Mouse (Mus musculus) forebrain, embryonic 16.5 days (tissue): ENCODE results near the gene Csde1. TPM values are rescaled to one million over a fixed set of nuclear protein-coding genes. Genes with fewer than 3 reads are reported as not detected.

Experiments used
- ATAC-seq: fragments of 200-750 bp; cut with Nextera tagmentation; 2 replicates; pipeline ENCODE4 v1.8.0; 2017; ENCODE audit warnings: mild to moderate bottlenecking, moderate library complexity
- H3K27ac ChIP-seq: fragments of 300-500 bp; sonication (generic); 2 replicates; pipeline ENCODE4 v1.5.1; 2014; ENCODE audit warnings: low read length, control low read depth
- H3K27me3 ChIP-seq: fragments of 300-500 bp; sonication (generic); replicated peaks from 2 replicates; pipeline ENCODE4 v1.6.1; 2014; ENCODE audit warnings: low read length; ENCODE audit not compliant: control insufficient read depth, insufficient read depth
- H3K36me3 ChIP-seq: fragments of 300-500 bp; sonication (generic); 2 replicates; pipeline ENCODE4 v1.6.1; 2014; ENCODE audit not compliant: control insufficient read depth, insufficient read depth
- H3K4me1 ChIP-seq: fragments of 300-500 bp; sonication (generic); replicated peaks from 2 replicates; pipeline ENCODE4 v1.6.1; 2014; ENCODE audit warnings: low read length; ENCODE audit not compliant: control insufficient read depth, insufficient read depth
- H3K4me2 ChIP-seq: fragments of 300-500 bp; sonication (generic); 2 replicates; pipeline ENCODE4 v1.6.1; 2014; ENCODE audit warnings: mild to moderate bottlenecking, low read length, control low read depth
- H3K4me3 ChIP-seq: fragments of 300-500 bp; sonication (generic); replicated peaks from 2 replicates; pipeline ENCODE4 v1.5.1; 2014; ENCODE audit warnings: mild to moderate bottlenecking, low read length, control low read depth
- H3K9ac ChIP-seq: fragments of 300-500 bp; sonication (generic); replicated peaks from 2 replicates; pipeline ENCODE4 v1.6.1; 2014; ENCODE audit warnings: low read depth, low read length, control low read depth
- H3K9me3 ChIP-seq: fragments of 300-500 bp; sonication (generic); 2 replicates; pipeline ENCODE4 v1.6.1; 2016; ENCODE audit warnings: low read length; ENCODE audit not compliant: control insufficient read depth
- WGBS: fragments of 180-500 bp; shearing (Covaris S2); extraction: QIAGEN DNeasy Blood & Tissue Kit; methylation state at CpG from one replicate; pipeline ENCODE4 v1.1.7; 2014; 5-methylcytosine and 5-hydroxymethylcytosine counted together
- polyA plus RNA-seq: library from polyadenylated mRNA; unstranded; fragments of >200 nt; fragmentation: Nextera tagmentation; extraction: Ambion mirVana; gene quantifications from 2 replicates; pipeline ENCODE4 v1.2.1, GENCODE M21; 2015

The Csde1 gene
- polyA plus RNA-seq = 465 and 523 TPM in 2 replicates

GRCm38 (mm10) chr3:103020249-103020942, at the start of gene Csde1:
Gene Csde1, plus strand, starts transcription at chr3:103020426.
- Histone ChIP-seq H3K4me2 (peak within 1 kb of the TSS; percentile 63), H3K4me1 (peaks cover 9% of the 10 kb centered on the region), H3K9me3 (no peaks in the 10 kb centered on the region), H3K27ac (peak within 1 kb of the TSS; percentile 97), H3K36me3 (no peaks in the 10 kb centered on the region), H3K4me3 (peak within 1 kb of the TSS; percentile 87), H3K9ac (peak within 1 kb of the TSS; percentile 98), H3K27me3 (no peaks in the 10 kb centered on the region)
- peak; percentile 93 for ATAC-seq
- under 1% methylated on average over 55 of the region's 55 CpGs for WGBS

GRCm38 (mm10) chr3:102970508-102970907, 49.7 kb upstream of the Csde1 start:
- 80% methylated on average over 3 of the region's 3 CpGs for WGBS
- Histone ChIP-seq H3K9ac (no peak overlapping the region), H3K4me1 (no peaks in the 10 kb centered on the region), H3K4me2 (no peak overlapping the region), H3K36me3 (no peaks in the 10 kb centered on the region), H3K27me3 (no peaks in the 10 kb centered on the region), H3K4me3 (no peak overlapping the region), H3K27ac (no peak overlapping the region), H3K9me3 (no peaks in the 10 kb centered on the region)
- ATAC-seq = no peak

GRCm38 (mm10) chr3:102976906-102977305, 43.3 kb upstream of the Csde1 start:
- no peak overlapping the region for H3K4me3 ChIP-seq
- no peaks in the 10 kb centered on the region for H3K9me3 ChIP-seq
- H3K9ac ChIP-seq = no peak overlapping the region
- WGBS = 80% methylated on average over 4 of the region's 4 CpGs
- H3K27ac ChIP-seq = no peak overlapping the region
- H3K4me1 ChIP-seq = peaks cover 7% of the 10 kb centered on the region
- no peaks in the 10 kb centered on the region for H3K36me3 ChIP-seq
- no peak for ATAC-seq
- H3K27me3 ChIP-seq = no peaks in the 10 kb centered on the region
- no peak overlapping the region for H3K4me2 ChIP-seq

GRCm38 (mm10) chr3:102979550-102980348, 40.5 kb upstream of the Csde1 start:
- Histone ChIP-seq H3K4me1 (peaks cover 7% of the 10 kb centered on the region), H3K9ac (peak overlapping the region; percentile 47), H3K9me3 (no peaks in the 10 kb centered on the region), H3K4me2 (peak overlapping the region; percentile 46), H3K36me3 (no peaks in the 10 kb centered on the region), H3K27ac (peak overlapping the region; percentile 78), H3K27me3 (no peaks in the 10 kb centered on the region), H3K4me3 (peak overlapping the region; percentile 12)
- 6% methylated on average over 10 of the region's 10 CpGs for WGBS
- peak; percentile 100 for ATAC-seq

GRCm38 (mm10) chr3:102980349-102980736, 39.9 kb upstream of the Csde1 start:
- ATAC-seq = peak; percentile 43; the same call in 1 of the 2 replicates
- 16% methylated on average over 3 of the region's 3 CpGs for WGBS
- Histone ChIP-seq H3K4me3 (peak overlapping the region; percentile 12), H3K9me3 (no peaks in the 10 kb centered on the region), H3K4me1 (peaks cover 7% of the 10 kb centered on the region), H3K27ac (peak overlapping the region; percentile 78), H3K4me2 (peak overlapping the region; percentile 46), H3K36me3 (no peaks in the 10 kb centered on the region), H3K9ac (peak overlapping the region; percentile 47), H3K27me3 (no peaks in the 10 kb centered on the region)

GRCm38 (mm10) chr3:102991041-102991440, 29.2 kb upstream of the Csde1 start:
- Histone ChIP-seq H3K27me3 (no peaks in the 10 kb centered on the region), H3K27ac (no peak overlapping the region), H3K9ac (no peak overlapping the region), H3K4me1 (peaks cover 6% of the 10 kb centered on the region), H3K36me3 (no peaks in the 10 kb centered on the region), H3K4me2 (no peak overlapping the region), H3K9me3 (no peaks in the 10 kb centered on the region), H3K4me3 (no peak overlapping the region)
- 73% methylated on average over 8 of the region's 8 CpGs for WGBS
- no peak for ATAC-seq

- Histone ChIP-seq H3K27me3 (no peaks in the 10 kb centered on the region), H3K9ac (no peak overlapping the region), H3K36me3 (no peaks in the 10 kb centered on the region), H3K27ac (no peak overlapping the region), H3K4me2 (no peak overlapping the region), H3K4me3 (no peak overlapping the region), H3K4me1 (peaks cover 13% of the 10 kb centered on the region), H3K9me3 (no peaks in the 10 kb centered on the region)
- no peak for ATAC-seq
- WGBS = 38% methylated on average over 3 of the region's 3 CpGs
These were observed 27.3 kb upstream of the Csde1 start for GRCm38 (mm10) chr3:102992936-102993335.

GRCm38 (mm10) chr3:102995233-102995604, 25.0 kb upstream of the Csde1 start:
- H3K4me3 ChIP-seq = peak overlapping the region; percentile 60
- no peak overlapping the region; the same call in 1 of the 2 replicates for H3K27ac ChIP-seq
- H3K4me1 ChIP-seq = peaks cover 13% of the 10 kb centered on the region
- peaks cover 13% of the 10 kb centered on the region for H3K36me3 ChIP-seq
- H3K9me3 ChIP-seq = no peaks in the 10 kb centered on the region
- peak overlapping the region; percentile 68 for H3K4me2 ChIP-seq
- ATAC-seq = peak; percentile 0; the same call in 1 of the 2 replicates
- peak overlapping the region; percentile 73 for H3K9ac ChIP-seq
- H3K27me3 ChIP-seq = no peaks in the 10 kb centered on the region
- WGBS = 44% methylated on average over 7 of the region's 7 CpGs

- Histone ChIP-seq H3K27ac (peak within 1 kb of the TSS; percentile 69), H3K9me3 (no peaks in the 10 kb centered on the region), H3K27me3 (no peaks in the 10 kb centered on the region), H3K4me1 (peaks cover 13% of the 10 kb centered on the region), H3K9ac (peak within 1 kb of the TSS; percentile 73), H3K36me3 (peaks cover 18% of the 10 kb centered on the region), H3K4me2 (peak within 1 kb of the TSS; percentile 68), H3K4me3 (peak within 1 kb of the TSS; percentile 60)
- peak; percentile 99 for ATAC-seq
- under 1% methylated on average over 60 of the region's 60 CpGs for WGBS
These were observed 24.5 kb upstream of the Csde1 start, which contains the start of gene Sike1 for GRCm38 (mm10) chr3:102995605-102996321. Gene Sike1, plus strand, starts transcription at chr3:102995708.
